Mouse (Mus musculus): ENCODE measurements at regions not wholly inside any gene's neighbourhood (a gene's known extent, or its start where the extent isn't known, plus 50 kb on each side); places are given as distances from the start of the nearest gene placed in this dataset.

GRCm38 (mm10) chr15:40013833-40014232, 120.3 kb upstream of the 9330182O14Rik start:
- TF ChIP-seq CTCF (IDR thresholded peaks at IDR 0.05; ENCODE audit: insufficient read depth, low read depth, low read length): no peak
- no peak for TF ChIP-seq POLR2A (IDR thresholded peaks at IDR 0.05; ENCODE audit: insufficient read depth, low read depth, low read length)
